Mouse (Mus musculus) heart, adult 2 months (tissue): Measurements from ENCODE around the gene Tbccd1.

Experiments
- CTCF ChIP-seq: fragments of 200-600 bp; IDR thresholded peaks from 2 replicates; pipeline ENCODE4 v1.8.1; 2022; ENCODE audit warnings: antibody characterized with exemption, mild to moderate bottlenecking, moderate library complexity
- EP300 ChIP-seq: fragments of 200-500 bp; IDR thresholded peaks from 2 replicates; pipeline ENCODE4 v1.6.1; 2011; ENCODE audit warnings: low read depth, low read length, control low read depth; ENCODE audit not compliant: insufficient read depth
- POLR2A ChIP-seq: fragments of 200-500 bp; IDR thresholded peaks from 2 replicates; pipeline ENCODE4 v1.6.1; 2011; ENCODE audit warnings: mild to moderate bottlenecking, low read depth, low read length, control low read depth; ENCODE audit not compliant: insufficient read depth

DNA sequence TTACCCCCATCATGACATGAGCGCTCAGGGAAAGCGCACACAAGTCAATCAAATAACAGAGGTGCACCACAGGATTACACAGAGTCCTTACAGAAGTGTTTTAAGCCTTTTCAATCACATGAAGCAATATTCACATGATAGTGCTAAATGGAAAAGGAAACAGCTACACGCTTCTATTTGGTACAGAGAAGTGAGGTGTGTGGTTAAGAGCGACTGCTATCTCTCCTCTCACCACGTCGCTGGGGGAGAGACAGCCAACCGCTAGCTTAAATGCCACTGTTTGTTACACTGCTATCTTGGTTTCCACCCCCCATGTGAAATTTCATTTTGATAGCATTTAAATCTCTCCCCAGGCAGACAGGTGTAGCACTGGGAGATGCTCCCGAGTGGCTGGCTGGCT, 32.2 kb upstream of the Tbccd1 start:
- TF ChIP-seq EP300 = no peak
- TF ChIP-seq POLR2A = no peak
- no peak for TF ChIP-seq CTCF
